Mouse (Mus musculus) small intestine, adult 2 months (tissue): ENCODE results near the gene Unc5a.

Experiments used
- CTCF ChIP-seq: fragments of 200-500 bp; IDR thresholded peaks from 2 replicates; pipeline ENCODE4 v1.5.1; 2012; ENCODE audit warnings: low read depth, mild to moderate bottlenecking, control low read depth, inconsistent platforms, low read length, moderate library complexity, mixed read lengths; ENCODE audit not compliant: insufficient replicate concordance, insufficient read length; ENCODE audit errors: extremely low read depth
- POLR2A ChIP-seq: fragments of 200-500 bp; IDR thresholded peaks from 2 replicates; pipeline ENCODE4 v1.6.1; 2012; ENCODE audit warnings: low read depth, mild to moderate bottlenecking, control low read depth, inconsistent platforms, low read length, moderate library complexity

DNA sequence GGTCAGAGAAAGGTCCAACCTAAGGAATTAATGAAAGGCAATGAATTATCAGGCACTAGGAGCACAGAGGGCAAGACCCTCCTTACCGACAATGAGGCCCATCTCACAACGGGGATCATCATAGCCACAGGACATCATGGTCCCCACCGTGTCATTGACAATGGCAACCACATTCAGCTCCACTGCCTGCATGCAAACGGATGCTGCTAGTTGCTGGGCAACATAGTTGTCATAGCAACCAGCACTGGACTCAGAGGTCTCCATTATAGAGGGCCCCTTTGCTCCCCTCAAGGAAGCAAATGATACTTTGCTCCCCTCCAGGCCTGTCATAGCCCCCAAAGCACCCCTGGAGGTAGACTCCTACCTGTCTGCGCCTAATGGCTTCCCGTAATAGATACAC lies 59.4 kb downstream of the Unc5a start:
- TF ChIP-seq CTCF = no peak
- TF ChIP-seq POLR2A = no peak
